Mouse (Mus musculus): Measurements from ENCODE around the gene Asic2.

The Asic2 gene

GRCm38 (mm10) chr11:81152021-81152385 lies 816.3 kb downstream of the Asic2 start:
- in situ Hi-C loops (cut with MboI; ENCODE audit: unreplicated experiment in 2 of 2): no loop called here

DNA sequence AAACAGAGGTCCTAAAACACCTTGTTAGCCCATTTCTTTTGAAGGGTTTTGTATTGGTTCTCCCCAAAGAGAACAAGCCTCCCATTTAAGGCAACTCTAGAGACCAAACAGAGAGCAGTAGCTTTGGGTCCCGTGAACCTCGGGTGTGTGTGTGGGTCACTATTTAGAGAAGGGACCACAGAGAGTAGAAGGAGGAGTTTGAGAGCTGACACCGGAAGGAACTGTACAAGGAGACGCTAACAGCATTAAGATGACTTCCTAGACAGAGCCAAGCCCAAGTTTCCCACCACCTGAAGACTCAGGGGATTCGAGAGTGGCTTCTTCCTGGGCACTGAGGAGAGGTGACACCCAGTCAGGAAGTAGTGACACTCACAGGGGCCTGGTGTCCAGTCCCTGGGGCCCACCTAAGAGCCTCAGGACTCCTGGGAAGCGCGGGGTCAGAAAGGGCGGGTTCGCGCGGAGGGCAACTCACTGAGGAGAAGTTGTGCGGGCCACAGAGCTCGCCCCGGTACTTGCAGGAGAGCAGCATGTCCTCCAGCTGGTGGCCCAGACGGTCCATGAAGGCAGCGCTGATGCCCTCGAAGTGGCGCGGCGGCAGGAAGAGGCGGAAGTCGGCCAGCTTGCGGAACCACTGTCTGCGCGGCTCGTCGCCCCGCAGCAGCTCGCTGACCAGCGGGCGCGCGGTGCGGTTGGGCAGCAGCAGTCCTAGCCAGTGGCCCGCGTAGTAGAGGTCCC lies 816.8 kb downstream of the Asic2 start:
- in situ Hi-C loops (cut with MboI; ENCODE audit: unreplicated experiment in 2 of 2): no loop called here

GRCm38 (mm10) chr11:81150621-81151020 lies 817.6 kb downstream of the Asic2 start:
- in situ Hi-C loops (cut with MboI; ENCODE audit: unreplicated experiment in 2 of 2): no loop called here

GRCm38 (mm10) chr11:81148423-81148822 lies 819.8 kb downstream of the Asic2 start:
- in situ Hi-C loops (cut with MboI; ENCODE audit: unreplicated experiment in 2 of 2): no loop called here

DNA sequence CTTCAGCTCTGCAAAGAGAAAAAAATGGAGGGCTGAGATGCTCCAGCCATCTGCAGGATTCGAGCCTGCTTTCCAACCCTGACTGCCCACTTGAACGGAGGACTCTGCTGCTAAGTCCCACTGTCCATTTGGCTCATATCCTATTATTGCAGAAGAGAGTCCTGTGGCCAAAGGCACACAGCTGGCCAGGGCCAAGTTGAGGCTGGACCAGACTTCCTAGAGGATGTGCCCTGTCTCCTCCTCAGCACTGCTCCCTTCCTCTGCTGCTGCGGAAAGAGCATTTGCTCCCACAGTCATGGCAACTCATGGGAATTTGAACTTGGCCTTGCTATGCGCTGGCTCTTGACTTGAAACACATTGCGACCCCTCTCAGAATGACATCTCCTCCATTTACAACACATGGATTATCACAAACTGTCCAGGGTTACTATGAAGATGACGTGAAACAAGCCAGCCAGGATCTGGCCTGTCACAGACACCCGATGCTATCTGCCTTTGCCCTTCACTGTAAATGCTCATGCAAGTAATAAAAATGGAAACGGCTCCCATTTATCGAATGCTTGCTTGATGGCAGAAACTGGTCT lies 821.6 kb downstream of the Asic2 start:
- in situ Hi-C loops (cut with MboI; ENCODE audit: unreplicated experiment in 2 of 2): no loop called here

DNA sequence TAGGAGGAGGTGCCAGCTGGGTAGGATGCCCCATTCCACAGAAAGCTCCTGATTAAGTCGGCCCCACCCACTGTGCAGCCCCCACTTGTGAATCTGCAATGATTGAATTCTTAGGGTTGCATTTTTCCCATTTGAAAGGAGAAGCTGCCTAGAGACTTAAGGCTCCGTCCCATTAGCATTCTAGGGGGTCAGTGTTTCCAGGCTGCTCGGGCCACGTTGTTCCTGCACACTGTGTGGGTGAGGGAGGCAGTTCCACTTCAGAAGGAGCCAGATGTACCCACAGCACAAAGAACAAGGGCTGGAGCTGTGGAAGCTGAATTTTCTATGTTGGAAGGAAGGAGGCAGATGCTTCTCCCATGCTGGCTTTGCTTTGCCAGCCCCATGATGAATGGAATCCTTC lies 833.1 kb downstream of the Asic2 start:
- in situ Hi-C loops (cut with MboI; ENCODE audit: unreplicated experiment in 2 of 2): no loop called here

GRCm38 (mm10) chr11:81133950-81134349 lies 834.3 kb downstream of the Asic2 start:
- in situ Hi-C loops (cut with MboI; ENCODE audit: unreplicated experiment in 2 of 2): no loop called here

DNA sequence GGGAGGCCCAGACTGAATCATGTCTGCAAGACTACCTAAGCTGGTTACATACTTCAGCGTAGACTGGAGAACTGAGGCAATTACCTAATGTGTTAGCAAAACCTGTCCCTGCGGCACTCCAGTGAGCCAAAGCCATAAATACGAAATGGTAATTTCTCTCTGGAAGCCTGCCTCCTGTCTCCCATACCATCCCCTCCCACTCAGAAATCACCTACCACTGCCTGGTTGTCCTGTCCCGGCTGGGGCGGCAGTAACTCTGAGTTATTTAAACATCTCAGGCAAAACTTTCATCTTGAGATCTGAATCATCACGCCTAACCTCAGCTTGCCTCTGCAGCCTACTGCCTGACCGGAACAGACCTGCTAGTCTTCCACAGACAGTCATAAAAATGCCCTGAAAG lies 835.6 kb downstream of the Asic2 start:
- in situ Hi-C loops (cut with MboI; ENCODE audit: unreplicated experiment in 2 of 2): no loop called here

DNA sequence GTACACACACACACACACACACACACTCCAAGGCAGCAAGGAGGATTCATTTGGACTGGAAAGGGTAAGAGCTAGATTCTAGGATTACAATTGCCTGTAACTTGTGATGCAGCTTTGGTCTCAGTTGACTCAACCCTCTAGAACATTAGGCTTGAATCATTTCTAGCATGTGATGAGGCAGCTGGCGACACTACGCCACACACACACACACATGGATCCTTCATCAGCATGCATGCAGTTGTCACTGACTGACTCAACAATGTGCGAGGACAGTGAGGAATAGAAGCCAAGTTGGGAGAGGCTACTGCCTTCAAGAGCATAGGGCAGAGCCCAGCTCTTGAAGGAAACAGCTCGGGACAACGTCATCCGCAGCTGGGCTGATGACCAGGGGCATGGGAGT lies 843.9 kb downstream of the Asic2 start:
- in situ Hi-C loops (cut with MboI; ENCODE audit: unreplicated experiment in 2 of 2): no loop called here

GRCm38 (mm10) chr11:81120024-81120576 lies 848.2 kb downstream of the Asic2 start:
- in situ Hi-C loops (cut with MboI; ENCODE audit: unreplicated experiment in 2 of 2): no loop called here

GRCm38 (mm10) chr11:81118055-81118454 lies 850.2 kb downstream of the Asic2 start:
- in situ Hi-C loops (cut with MboI; ENCODE audit: unreplicated experiment in 2 of 2): no loop called here

GRCm38 (mm10) chr11:81115666-81116065 lies 852.6 kb downstream of the Asic2 start:
- in situ Hi-C loops (cut with MboI; ENCODE audit: unreplicated experiment in 2 of 2): no loop called here

GRCm38 (mm10) chr11:81111626-81112025 lies 856.6 kb downstream of the Asic2 start:
- in situ Hi-C loops (cut with MboI; ENCODE audit: unreplicated experiment in 2 of 2): no loop called here

DNA sequence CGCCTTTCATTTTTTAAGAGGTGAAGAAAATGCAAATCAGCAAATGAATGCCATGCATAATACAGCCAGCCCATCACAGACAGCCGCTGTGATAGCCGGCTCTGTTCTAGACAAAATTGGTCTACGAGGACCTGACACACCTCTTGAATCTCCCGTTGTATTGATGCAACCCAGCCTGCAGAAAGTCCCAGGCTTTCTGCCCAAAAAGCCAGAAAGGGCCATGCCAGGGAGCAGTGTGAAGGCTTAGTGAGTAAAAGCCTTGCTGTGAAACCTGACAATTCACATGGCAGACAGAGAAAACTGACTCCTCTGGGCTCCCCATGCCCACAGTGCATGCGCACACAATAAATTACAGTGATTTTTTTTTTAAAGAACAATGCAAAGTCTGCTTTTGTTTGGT lies 858.2 kb downstream of the Asic2 start:
- in situ Hi-C loops (cut with MboI; ENCODE audit: unreplicated experiment in 2 of 2): no loop called here

DNA sequence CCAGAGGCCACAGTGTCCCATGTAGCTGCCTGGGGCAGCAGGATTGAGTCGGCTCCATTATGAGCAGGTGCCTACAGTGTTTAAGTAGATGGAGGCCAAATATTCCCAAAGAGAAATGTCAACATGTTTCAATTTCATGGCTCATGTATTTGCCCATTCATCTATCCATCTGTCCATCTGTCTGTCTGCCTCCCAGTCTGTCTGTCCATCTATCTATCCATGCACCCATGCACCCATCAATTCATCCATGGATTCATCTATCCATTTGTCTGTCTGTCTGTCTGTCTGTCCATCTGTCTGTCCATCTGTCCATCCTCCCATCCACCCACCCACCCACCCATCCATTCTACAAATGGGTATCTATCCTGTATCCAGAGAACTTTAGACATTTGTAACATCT lies 861.3 kb downstream of the Asic2 start:
- in situ Hi-C loops (cut with MboI; ENCODE audit: unreplicated experiment in 2 of 2): no loop called here

- in situ Hi-C loops (cut with MboI; ENCODE audit: unreplicated experiment in 2 of 2): no loop called here
Observed at GRCm38 (mm10) chr11:81100829-81101228, 867.4 kb downstream of the Asic2 start.

DNA sequence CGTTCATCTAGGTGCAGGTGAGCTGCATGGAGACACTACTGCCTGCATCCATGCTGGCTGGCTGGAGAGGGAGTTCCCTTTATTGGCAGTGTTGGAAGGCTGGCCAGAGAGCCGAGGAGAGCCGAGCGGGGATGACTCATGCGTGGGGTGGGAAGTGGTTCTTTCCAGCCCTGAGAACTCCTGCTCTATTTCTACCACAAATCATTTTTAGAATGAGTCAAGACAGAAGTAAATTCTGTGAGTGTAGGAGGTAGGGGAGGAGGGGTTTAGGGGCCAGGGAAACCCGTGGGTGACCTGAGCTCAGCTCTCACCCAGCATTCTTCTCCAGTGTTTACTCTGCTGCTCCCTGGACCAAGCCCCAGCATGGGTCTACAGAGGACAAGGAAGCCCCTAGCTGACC lies 872.2 kb downstream of the Asic2 start:
- in situ Hi-C loops (cut with MboI; ENCODE audit: unreplicated experiment in 2 of 2): no loop called here

DNA sequence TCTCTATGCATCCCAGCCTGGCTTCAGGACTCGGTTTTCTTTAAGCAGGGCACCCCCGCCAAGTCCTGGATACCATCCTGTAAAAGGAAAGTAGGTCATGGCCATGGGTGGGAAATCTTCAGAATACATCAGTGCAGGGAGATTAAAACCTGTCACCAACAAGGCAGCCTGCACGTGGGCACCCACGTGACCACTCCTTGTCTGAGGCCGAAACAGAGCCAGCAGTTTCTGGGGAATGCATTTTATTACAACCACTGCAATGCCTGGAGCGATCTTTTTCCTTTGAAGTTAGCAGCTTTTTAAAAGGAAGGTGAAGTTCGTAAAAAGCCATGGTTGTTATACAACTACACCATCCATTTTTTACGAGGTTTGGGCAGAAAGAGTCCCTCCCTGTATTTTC lies 873.7 kb downstream of the Asic2 start:
- in situ Hi-C loops (cut with MboI; ENCODE audit: unreplicated experiment in 2 of 2): no loop called here

GRCm38 (mm10) chr11:81092161-81092560 lies 876.1 kb downstream of the Asic2 start:
- in situ Hi-C loops (cut with MboI; ENCODE audit: unreplicated experiment in 2 of 2): no loop called here

GRCm38 (mm10) chr11:81083822-81084221 lies 884.4 kb downstream of the Asic2 start:
- in situ Hi-C loops (cut with MboI; ENCODE audit: unreplicated experiment in 2 of 2): no loop called here

DNA sequence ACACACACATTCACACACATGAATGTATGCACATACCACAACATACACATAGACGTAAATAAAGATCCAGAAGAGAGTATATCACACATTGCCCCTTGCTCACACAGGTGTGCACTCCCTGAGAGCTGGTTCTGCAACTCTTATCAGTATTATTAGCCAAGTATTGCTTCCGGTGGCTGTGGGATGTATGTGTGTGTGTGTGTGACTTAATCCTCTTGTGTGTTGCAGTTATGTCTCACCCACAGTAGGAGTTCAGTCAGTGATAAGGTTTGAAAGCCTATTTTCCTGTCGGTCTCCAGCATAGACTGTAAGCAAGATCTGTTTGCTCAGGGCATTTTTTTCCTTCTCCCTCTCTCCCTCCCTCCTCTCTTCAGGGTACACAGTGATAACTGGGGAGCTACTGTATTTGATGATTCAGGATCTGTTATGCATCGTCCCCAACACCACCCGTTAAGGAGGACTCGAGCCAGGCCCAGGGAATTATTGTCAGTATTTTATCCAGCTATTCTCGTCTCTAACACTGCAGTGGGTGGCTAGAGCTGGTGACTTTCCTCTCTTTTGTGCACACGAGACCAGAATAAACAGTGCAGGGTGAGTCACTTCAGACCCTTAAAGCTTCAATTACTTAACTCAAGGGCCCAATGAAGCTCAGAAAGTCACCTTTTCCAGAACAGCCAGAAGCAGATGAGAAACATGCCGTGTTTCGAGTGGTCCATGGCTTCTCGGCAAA lies 888.0 kb downstream of the Asic2 start:
- in situ Hi-C loops (cut with MboI; ENCODE audit: unreplicated experiment in 2 of 2): no loop called here

- in situ Hi-C loops (cut with MboI; ENCODE audit: unreplicated experiment in 2 of 2): no loop called here
Observed at GRCm38 (mm10) chr11:81079237-81079636, 889.0 kb downstream of the Asic2 start.

Measured in v-Abl transformed pro-B cells (cell line).